Mouse (Mus musculus) heart, adult 10 weeks (tissue): Measurements from ENCODE around the gene Fbxl14. TPM values are rescaled to one million over a fixed set of nuclear protein-coding genes. Genes with fewer than 3 reads are reported as not detected.

Source experiments
- polyA plus RNA-seq: library from polyadenylated mRNA; stranded (reverse); fragments of 350-450 nt; fragmentation: Illumina TruSeq; extraction: RNeasy Lipid Tissue Mini Kit (QIAGEN cat#74804); gene quantifications from one replicate; pipeline ENCODE4 v1.2.3, GENCODE M21; 2014; ENCODE audit warnings: low read depth, low replicate concordance

Fbxl14 gene
- 9.9 TPM for polyA plus RNA-seq

GRCm38 (mm10) chr6:119479343-119479875 is at the start of gene Fbxl14:
Gene Fbxl14 (plus strand): TSS chr6:119479668.

Other genes with a start within 250 kb of the Fbxl14 start
- gene Cacna2d4, start 243.1 kb upstream of the Fbxl14 start, polyA plus RNA-seq, result not detected
- gene Lrtm2, start 148.9 kb upstream of the Fbxl14 start, polyA plus RNA-seq, result 0.29 TPM
- gene Adipor2, start 62.0 kb upstream of the Fbxl14 start, polyA plus RNA-seq, result 62.0 TPM
- gene Wnt5b, start 64.7 kb downstream of the Fbxl14 start, polyA plus RNA-seq, result 3.0 TPM